Mouse (Mus musculus): ENCODE data around the gene Rps6ka2.

DNA sequence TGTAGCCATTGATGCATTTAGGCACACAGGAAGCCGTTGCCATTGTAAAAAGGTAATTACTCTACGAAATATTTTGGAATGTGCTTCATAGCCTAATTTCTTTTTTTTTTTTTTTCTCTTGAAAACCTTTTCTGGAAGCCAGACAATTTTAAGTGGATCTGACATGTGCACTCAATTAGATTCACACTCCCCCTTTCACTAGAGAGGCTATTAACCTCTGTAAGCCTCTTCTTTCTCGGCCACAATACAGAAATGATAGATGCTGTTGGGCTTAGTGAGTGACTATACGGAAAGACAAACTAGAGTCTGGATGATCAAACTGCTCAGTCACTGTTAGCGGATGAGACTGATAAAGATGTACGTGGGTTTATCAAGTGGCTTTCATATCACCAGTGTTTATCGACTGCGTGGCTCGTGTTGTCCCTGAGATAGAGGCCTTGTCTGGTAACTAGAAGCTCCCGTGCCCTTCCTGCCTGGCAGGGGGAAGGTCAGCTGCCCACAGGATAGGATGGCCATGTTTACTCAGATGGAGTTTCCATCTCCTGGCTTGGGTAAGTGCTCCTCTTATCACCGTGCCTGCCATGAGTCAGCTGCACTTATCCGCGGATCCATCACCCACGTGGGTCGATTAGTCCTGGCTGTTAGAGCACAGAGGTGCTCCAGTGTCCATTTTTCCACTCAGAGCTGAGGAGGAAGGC lies 3.6 kb downstream of the Rps6ka2 start:
- no peak for TF ChIP-seq GATA1 (IDR thresholded peaks at IDR 0.05; ENCODE audit: low read length)
- TF ChIP-seq TAL1 (IDR thresholded peaks at IDR 0.05; ENCODE audit: low read length) = no peak

Measured in erythroblast, embryonic 14.5 days (primary cell).